ENCODE assay signal across 29 mouse cellular contexts in the genomic region with DNA sequence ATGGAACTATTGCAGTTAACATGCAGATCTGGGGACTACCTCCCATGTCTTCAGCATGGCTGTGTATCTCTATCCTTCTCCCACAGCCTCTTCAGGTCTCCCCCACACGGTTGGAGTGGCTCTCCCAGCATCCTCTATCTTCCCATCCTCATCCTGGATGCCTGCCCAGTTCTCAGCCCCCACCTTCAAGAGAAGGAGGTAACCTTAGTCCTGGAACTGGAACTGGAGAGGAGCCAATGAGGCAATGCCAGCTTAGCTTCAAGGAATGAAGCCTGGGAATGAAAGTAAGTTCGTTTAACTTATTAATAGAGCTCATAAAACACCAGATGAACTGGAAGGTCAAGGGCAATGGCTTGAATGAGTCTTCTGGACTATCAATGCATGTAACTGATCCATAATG. TPM values are rescaled to one million over a fixed set of nuclear protein-coding genes. Genes with fewer than 3 reads are reported as not detected.
DNase-seq lines count a peak whose midpoint lies in the region; ATAC-seq and TF ChIP-seq lines count a peak whose summit lies in the region.
"Had no signal": no experiment of that assay in that cellular context is flagged by ENCODE, and none has a peak within 500 bp of the region (broad histone marks: within the 10 kb centered on the region; RNA-seq: fewer than 3 reads in every experiment).

No protein-coding gene starts in this region.

- ATAC-seq in kidney, embryonic 14.5 days (ENCODE audit: low FRiP score, low TSS enrichment), result no peak
- no peak for ATAC-seq in Patski
- ATAC-seq: forebrain, postnatal 0 days; hindbrain, postnatal 0 days; intestine, embryonic 15.5 days; midbrain, embryonic 16.5 days had no signal

- in situ Hi-C loops in Patski (cut with MboI; ENCODE audit: low pct_unique_long_range_greater_than_20kb), result no loop called here

- no peaks in the 10 kb centered on the region for H3K9me3 ChIP-seq in kidney, embryonic 14.5 days (ENCODE audit: control insufficient read depth, low read length)
- H3K9me3 ChIP-seq: embryonic facial prominence, embryonic 15.5 days; forebrain, embryonic 12.5 days; heart, embryonic 10.5 days; heart, embryonic 15.5 days; hindbrain, embryonic 12.5 days; intestine, embryonic 15.5 days; limb, embryonic 13.5 days; lung, embryonic 15.5 days had no signal

- H3K4me3 ChIP-seq in kidney, embryonic 14.5 days (ENCODE audit: low read length), result no peak overlapping the region
- H3K4me3 ChIP-seq: embryonic facial prominence, embryonic 15.5 days; forebrain, embryonic 12.5 days; heart, embryonic 10.5 days; heart, embryonic 15.5 days; hindbrain, embryonic 12.5 days; intestine, embryonic 15.5 days; limb, embryonic 13.5 days; lung, embryonic 15.5 days had no signal

- H3K4me2 ChIP-seq in kidney, embryonic 14.5 days (replicated peaks; ENCODE audit: low read depth, low read length), result no peak overlapping the region
- H3K4me2 ChIP-seq: embryonic facial prominence, embryonic 15.5 days; forebrain, embryonic 12.5 days; heart, embryonic 15.5 days; hindbrain, embryonic 12.5 days; intestine, embryonic 15.5 days; limb, embryonic 13.5 days; liver, embryonic 11.5 days; lung, embryonic 15.5 days; midbrain, embryonic 11.5 days had no signal

- peaks cover 4% of the 10 kb centered on the region; the same call in 1 of the 2 replicates for H3K27me3 ChIP-seq in kidney, embryonic 14.5 days (ENCODE audit: control insufficient read depth, insufficient read depth, low read length)
- H3K27me3 ChIP-seq in Patski, result peaks cover 6% of the 10 kb centered on the region
- H3K27me3 ChIP-seq: CH12.LX had no signal

- no peak for TF ChIP-seq CTCF in Patski (IDR thresholded peaks at IDR 0.05)

- no peaks in the 10 kb centered on the region for H3K36me3 ChIP-seq in kidney, embryonic 14.5 days (ENCODE audit: control insufficient read depth, insufficient read depth, low read length)
- H3K36me3 ChIP-seq: embryonic facial prominence, embryonic 15.5 days; forebrain, embryonic 12.5 days; heart, embryonic 10.5 days; heart, embryonic 15.5 days; hindbrain, embryonic 12.5 days; intestine, embryonic 15.5 days; limb, embryonic 13.5 days; lung, embryonic 15.5 days had no signal

- H3K9ac ChIP-seq in kidney, embryonic 14.5 days (ENCODE audit: low read depth, low read length), result no peak overlapping the region
- H3K9ac ChIP-seq: embryonic facial prominence, embryonic 15.5 days; forebrain, embryonic 12.5 days; forebrain, postnatal 0 days; heart, embryonic 15.5 days; hindbrain, embryonic 12.5 days; intestine, embryonic 15.5 days; limb, embryonic 13.5 days; lung, embryonic 15.5 days had no signal

- POLR2A ChIA-PET in Patski (lab: Charles Lee), result no interaction called here

- no peaks in the 10 kb centered on the region for H3K4me1 ChIP-seq in kidney, embryonic 14.5 days (ENCODE audit: control insufficient read depth, insufficient read depth, low read length)
- H3K4me1 ChIP-seq: forebrain, embryonic 12.5 days; lung, embryonic 15.5 days had no signal

- peak; percentile 28 to 57 for DNase-seq in cerebellum, postnatal 10 days
- no peak for DNase-seq in cerebellum, postnatal 36 days
- peak; percentile 48 for DNase-seq in kidney, adult 11 months
- peak; percentile 15 for DNase-seq in Patski (ENCODE audit: low read depth, low spot score)
- DNase-seq in kidney, postnatal 14 days, result peak; percentile 66
- DNase-seq in frontal cortex, postnatal 14 days (ENCODE audit: low spot score in 2 of 2), result no peak
- no peak for DNase-seq in embryo, embryonic 10.5 days (ENCODE audit: low spot score)
- DNase-seq: adrenal gland, postnatal 14 days; cerebellum, adult 11 months; cerebellum, adult 9-10 months; forebrain, postnatal 0 days; lung, postnatal 36 days; thymus, postnatal 14 days had no signal

- WGBS in kidney, embryonic 14.5 days, result 39% methylated on average over 2 of the region's 2 CpGs

- CTCF ChIA-PET in Patski (lab: Charles Lee), result interaction anchor here (1.1 to 1.9 kb wide), 3 partner anchors 11 to 103 kb away, joined by 5 to 6 read pairs (median 6); no protein-coding TSS in a partner anchor

- no peak overlapping the region for H3K27ac ChIP-seq in kidney, embryonic 14.5 days (ENCODE audit: low read depth, low read length)
- H3K27ac ChIP-seq: embryonic facial prominence, embryonic 15.5 days; forebrain, embryonic 12.5 days; heart, embryonic 10.5 days; heart, embryonic 15.5 days; hindbrain, embryonic 12.5 days; hindbrain, postnatal 0 days; intestine, embryonic 15.5 days; limb, embryonic 13.5 days; lung, embryonic 15.5 days had no signal

RNA-seq across cellular contexts. Expression of gene Kcne1l, which starts 2.6 kb away (rescaled TPM):
- 19.1 and 19.3 TPM in 2 replicates for polyA plus RNA-seq in kidney, embryonic 14.5 days (2014; fragmentation: Nextera tagmentation; extraction: Ambion mirVana)
- polyA plus RNA-seq in Patski (2021), result not detected
- polyA plus RNA-seq: C2C12; small intestine, adult 2 months had no signal

Comparison
In these comparisons a context has a peak if more than half of its experiments do, and no peak if none do; other contexts are left out.
1. DNase-seq: peak in cerebellum, postnatal 10 days (2 of 2), kidney, adult 11 months (single experiment), Patski (single experiment) and kidney, postnatal 14 days (single experiment); none in cerebellum, postnatal 36 days (0 of 2), frontal cortex, postnatal 14 days (0 of 2) and embryo, embryonic 10.5 days (single experiment).
2. RNA of gene Kcne1l, which starts 2.6 kb away (polyA plus RNA-seq): 19.1 to 19.3 TPM in kidney, embryonic 14.5 days; not detected in Patski (single experiment); every median in the first group is over 10 times any median in the second.